Mouse (Mus musculus): Measurements from ENCODE around the gene Mrpl58. TPM values are rescaled to one million over a fixed set of nuclear protein-coding genes. Genes with fewer than 3 reads are reported as not detected.

Gene Mrpl58
- total RNA-seq (2021): 10 to 100 TPM; 90.3 to 95.5 TPM
- long read RNA-seq, experiment 1, transcript Mrpl58-209 (6 exons, 2,596 nt): major isoform, 51 of 57 reads
- long read RNA-seq, experiment 1, partial matches to known transcripts: 2 of 57 reads
- long read RNA-seq, experiment 1, other reads (novel, unspliced or antisense): 2 of 57 reads
- long read RNA-seq, experiment 2, transcript Mrpl58-209 (6 exons, 2,596 nt): major isoform, 38 of 44 reads
- long read RNA-seq, experiment 2, partial matches to known transcripts: 2 of 44 reads
- long read RNA-seq, experiment 2, other reads (novel, unspliced or antisense): 2 of 44 reads

DNA sequence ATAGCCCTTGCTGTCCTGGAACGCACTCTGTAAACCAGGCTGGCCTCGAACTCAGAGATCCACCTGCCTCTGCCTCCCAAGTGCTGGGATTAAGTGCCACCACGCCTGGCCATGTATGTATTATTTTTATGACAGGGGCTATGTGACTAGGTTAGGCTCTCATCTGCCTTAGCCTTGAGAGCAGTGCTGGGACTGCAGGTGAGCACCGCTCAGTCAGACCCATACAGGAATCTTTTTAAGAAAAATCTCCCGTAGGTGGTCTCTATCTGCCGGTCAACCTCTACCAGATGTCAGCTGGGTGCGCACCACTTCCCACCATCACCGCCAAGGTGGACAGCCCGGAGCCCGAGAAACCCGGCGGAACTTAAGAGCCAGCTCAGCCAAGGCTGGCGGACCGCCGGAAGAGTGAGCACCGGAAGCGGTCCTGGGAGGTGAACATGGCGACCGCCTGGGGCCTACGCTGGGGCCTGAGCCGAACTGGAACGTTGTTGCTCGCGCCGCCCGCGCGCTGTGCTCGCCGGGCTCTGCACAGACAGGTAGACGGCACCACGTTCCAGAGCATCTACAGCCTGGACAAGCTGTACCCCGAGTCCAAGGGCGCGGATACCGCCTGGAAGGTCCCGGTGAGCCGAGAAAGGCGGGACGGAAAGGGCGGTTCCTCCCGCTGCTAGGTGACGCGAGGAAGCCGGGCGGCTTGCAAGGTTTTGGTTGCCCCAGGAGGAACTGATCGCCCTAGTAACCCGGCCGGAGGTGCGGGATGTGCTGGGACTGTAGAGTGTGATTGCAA is at the start of gene Mrpl58:
Gene Mrpl58, plus strand, starts transcription at position 415 of the 787 bp plus-strand sequence.
- peak; percentile 87 for DNase-seq (ENCODE audit: low spot score)

DNA sequence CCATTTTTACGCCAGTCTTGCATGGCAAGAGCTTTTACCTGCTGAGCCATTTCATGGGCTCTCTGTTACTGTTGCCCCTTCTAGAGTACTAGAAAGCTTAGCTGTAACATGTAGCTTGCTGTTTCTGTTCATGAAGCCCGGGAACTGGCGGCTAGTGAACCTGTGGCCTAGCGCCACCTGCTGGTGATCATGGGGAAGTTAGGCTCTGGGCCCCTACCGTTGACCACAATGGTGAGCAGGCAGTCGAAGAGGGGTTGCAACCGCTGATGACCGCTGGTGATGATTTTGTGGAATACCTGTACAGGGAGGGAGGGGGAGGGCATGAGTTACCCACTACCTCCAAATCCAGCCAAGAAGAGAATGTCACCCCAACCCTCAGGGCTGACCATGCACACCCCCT is 49.4 kb upstream of the Mrpl58 start:
- peak; percentile 67 for DNase-seq (ENCODE audit: low spot score)

GRCm38 (mm10) chr11:115358468-115358867 is 45.1 kb upstream of the Mrpl58 start:
- DNase-seq (ENCODE audit: low spot score): peak; percentile 71

GRCm38 (mm10) chr11:115359293-115359692 is 44.3 kb upstream of the Mrpl58 start:
- no peak for DNase-seq (ENCODE audit: low spot score)

DNA sequence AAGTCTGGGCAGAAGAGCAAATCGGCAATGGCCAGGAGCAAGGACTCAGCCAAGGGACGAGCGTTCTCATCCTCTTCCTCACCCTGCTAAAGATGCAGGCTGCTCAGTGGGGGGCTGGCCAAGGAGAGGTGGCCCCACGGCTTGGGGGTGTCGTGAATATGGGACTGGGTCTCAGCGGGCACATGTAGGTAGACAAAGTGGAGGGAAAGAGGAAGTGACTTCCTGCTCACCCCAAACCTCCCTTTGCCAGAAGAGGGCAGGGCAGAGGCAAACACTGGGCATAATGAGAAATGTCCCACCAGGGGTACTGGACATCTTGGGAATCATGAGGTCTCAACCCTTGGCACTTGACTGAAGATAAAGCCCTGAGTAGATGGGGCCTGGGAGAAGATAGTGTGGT is 43.8 kb upstream of the Mrpl58 start:
- DNase-seq (ENCODE audit: low spot score): no peak

GRCm38 (mm10) chr11:115364136-115364535 is 39.4 kb upstream of the Mrpl58 start:
- DNase-seq (ENCODE audit: low spot score): no peak

DNA sequence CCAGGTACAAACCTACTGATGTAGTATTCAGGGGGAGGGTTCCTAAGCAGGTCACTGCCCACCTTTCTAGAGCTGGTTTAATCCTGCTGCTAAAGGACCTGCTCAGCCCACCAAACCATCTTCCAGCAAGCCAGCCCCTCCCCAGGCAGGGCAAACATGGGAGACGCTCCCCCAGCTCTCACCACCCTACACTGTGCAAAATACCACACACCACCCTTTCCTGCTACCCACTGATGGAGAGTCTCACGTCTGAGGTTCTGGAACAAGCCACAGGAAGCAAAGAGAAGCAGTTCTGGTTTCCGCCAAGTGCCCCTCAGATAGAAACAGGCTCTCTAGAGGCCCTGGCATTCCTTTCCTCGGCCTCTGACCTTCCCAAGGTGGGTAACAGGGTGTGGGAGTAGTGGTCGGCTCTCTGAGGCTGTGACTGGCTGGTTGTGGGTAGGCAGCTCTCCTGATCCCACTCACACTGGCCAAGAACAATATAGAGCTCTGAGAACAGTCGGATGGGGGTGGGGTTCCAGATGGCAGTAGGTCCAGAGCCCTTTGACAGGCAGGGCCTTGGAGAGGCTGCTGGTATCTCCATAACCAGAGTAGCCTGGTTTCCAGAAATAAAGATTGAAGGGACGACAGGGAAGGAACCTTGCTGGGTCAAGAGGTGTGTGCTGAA is 37.4 kb upstream of the Mrpl58 start:
- no peak for DNase-seq (ENCODE audit: low spot score)

- DNase-seq (ENCODE audit: low spot score): no peak
These were observed 36.7 kb upstream of the Mrpl58 start for GRCm38 (mm10) chr11:115366706-115367394.

GRCm38 (mm10) chr11:115367395-115367944 is 36.1 kb upstream of the Mrpl58 start, which contains the start of gene Hid1:
Gene Hid1, minus strand, starts transcription at chr11:115367756.
- DNase-seq (ENCODE audit: low spot score): peak; percentile 79

DNA sequence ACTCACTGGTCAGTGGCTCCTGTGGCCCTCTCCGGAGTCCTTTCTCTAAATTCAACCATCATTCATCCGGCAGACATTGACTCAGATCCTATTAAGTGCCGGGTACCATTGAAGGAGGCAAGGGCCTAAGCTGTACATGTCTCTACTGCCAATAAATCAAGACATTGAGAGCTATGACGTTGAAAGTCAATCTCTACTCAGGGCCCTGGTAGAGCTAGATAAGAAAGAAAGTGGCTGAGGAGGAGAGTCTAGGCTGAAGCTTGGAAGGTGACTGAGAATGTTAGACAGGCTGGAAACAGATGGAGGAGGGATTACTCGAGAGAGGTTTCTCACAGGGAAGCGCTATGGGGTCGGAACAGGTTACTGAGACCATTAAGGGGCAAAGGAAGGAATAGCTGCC is 33.2 kb upstream of the Mrpl58 start:
- no peak for DNase-seq (ENCODE audit: low spot score)

DNA sequence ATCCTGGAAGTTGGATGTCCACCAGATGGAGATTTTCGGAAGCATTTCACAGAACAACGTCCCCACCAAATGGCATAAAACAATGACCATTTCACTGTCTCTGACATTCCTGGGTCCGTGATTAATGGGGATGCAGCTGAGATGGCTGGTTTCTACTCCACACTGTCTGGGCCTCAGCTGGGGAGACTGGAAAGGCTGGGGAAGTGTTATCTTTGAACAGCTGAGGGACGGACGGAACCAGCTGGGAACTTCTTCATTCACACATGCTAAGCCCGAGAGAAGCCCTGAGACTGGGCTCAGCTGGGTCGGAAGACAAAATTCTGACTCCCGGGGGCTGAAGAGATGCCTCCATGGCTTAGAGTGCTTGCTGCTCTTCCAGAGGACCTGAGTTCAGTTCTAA is 32.2 kb upstream of the Mrpl58 start:
- DNase-seq (ENCODE audit: low spot score): no peak

GRCm38 (mm10) chr11:115372015-115372414 is 31.5 kb upstream of the Mrpl58 start:
- DNase-seq (ENCODE audit: low spot score): no peak

GRCm38 (mm10) chr11:115372737-115373136 is 30.8 kb upstream of the Mrpl58 start:
- DNase-seq (ENCODE audit: low spot score): no peak

GRCm38 (mm10) chr11:115373805-115374694 is 29.5 kb upstream of the Mrpl58 start:
- peak; percentile 62 for DNase-seq (ENCODE audit: low spot score)

- DNase-seq (ENCODE audit: low spot score): no peak
These were observed 28.7 kb upstream of the Mrpl58 start for GRCm38 (mm10) chr11:115374695-115375425.

DNA sequence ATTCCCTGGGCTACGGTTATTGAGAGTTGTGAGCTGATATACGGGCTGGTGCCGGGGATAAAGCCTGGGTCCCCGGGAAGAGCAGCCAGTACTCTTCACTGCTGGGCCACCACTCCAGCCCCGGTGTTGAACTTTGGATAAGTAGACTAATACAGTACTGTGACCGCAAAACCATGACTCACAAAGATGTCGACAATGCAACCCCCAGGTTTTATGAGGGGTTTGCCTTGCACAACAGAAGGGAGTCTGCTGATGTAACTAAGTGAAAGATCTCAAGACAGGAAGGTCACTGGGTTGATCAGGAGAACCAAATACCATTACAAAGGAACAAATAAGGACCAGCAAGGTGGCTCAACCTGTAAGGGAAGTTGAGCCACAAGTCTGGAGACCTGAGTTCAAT is 26.8 kb upstream of the Mrpl58 start:
- no peak for DNase-seq (ENCODE audit: low spot score)

GRCm38 (mm10) chr11:115377254-115377653 is 26.3 kb upstream of the Mrpl58 start:
- DNase-seq (ENCODE audit: low spot score): no peak

GRCm38 (mm10) chr11:115377854-115378253 is 25.7 kb upstream of the Mrpl58 start:
- DNase-seq (ENCODE audit: low spot score): no peak

DNA sequence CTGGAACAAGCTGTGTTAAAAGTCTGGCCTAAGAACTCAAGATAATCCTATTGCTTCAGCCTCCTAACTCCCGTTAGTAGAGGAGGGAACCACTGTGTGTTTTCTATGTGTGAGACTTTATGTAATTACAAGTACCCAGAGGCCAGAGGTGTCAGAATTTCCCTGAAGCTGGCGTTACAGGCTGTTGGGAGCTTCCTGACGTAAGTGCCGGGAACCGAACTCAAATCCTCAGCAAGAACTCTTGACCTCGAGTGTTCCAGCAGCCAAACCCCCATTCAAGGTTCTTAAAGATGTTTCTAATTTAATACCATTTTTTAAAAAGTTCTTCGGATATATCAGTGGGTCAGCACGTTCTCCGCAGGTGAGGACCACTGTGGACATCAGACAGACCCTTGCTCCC is 22.3 kb upstream of the Mrpl58 start:
- no peak for DNase-seq (ENCODE audit: low spot score)
